Mouse (Mus musculus) testis, postnatal 10 days (tissue): ENCODE results near the gene Clpp.

Experiments
- DNase-seq: peaks from one replicate; pipeline ENCODE4 v3.0.0; 2021; ENCODE audit warnings: low spot score

Clpp gene

GRCm38 (mm10) chr17:56986105-56986805 lies 3.9 kb upstream of the Clpp start:
- DNase-seq = peak; percentile 25

DNA sequence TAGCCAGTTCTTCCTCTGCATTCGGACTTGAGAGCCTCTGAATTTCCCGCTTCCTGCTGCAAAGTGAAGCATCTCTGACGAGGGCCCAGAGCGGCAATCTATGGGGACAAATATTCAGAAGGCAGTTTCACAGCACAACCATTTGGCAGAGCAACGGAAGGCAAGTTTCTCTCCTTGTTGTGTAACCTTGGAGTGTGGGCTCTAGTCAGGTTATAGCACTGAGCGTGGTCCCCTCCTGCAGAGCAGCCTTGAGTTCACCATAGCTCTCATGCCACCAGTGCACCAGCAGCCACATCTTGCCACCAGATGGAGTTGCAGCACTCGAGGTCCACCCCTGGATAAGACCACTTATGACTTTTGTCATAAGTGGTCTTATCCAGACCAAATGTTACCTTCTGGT lies 1.7 kb upstream of the Clpp start:
- peak; percentile 33 for DNase-seq

DNA sequence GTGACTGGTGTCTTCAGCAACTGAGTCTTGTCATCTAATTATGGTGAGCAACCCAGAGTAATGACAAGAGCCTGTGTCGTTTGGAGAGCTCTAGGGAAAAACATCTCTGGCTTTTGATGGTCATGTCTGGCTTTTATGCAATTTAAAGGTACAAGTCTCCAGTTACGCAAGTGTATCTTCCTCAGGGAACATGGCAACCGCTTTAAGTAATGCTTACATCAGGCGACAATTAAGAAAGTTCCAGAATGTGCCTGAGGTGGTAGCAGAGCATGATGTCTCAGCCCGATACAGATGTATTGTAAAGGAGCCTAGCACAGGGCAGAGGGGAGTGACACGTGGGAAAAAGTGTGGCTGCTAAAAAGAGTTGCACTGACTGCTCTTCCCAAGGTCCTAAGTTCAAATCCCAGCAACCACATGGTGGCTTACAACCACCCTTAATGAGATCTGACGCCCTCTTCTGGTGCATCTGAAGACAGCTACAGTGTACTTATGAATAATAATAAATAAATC lies 1.1 kb upstream of the Clpp start:
- peak; percentile 33 for DNase-seq

- DNase-seq = peak; percentile 41
Observed at GRCm38 (mm10) chr17:56989467-56990114, 514 bp upstream of the Clpp start.

DNA sequence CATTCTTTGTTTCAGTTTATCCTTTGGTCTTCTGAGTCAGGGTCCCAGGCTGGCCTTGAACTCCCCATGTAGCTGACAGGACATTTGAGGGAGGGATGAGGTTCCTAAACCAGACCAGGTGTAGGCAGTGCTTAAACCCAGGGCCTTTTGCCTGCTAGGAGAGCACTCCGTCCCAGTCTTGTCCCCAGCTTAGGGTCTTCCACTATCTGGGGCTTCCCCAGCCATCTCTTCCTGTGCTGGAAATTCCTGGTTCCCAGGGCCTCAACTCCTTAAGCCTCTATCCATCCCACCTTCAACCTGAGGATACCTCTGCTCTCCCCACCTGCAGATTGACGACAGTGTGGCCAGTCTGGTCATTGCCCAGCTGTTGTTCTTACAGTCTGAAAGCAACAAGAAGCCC lies 861 bp downstream of the Clpp start:
- DNase-seq = peak; percentile 35

DNA sequence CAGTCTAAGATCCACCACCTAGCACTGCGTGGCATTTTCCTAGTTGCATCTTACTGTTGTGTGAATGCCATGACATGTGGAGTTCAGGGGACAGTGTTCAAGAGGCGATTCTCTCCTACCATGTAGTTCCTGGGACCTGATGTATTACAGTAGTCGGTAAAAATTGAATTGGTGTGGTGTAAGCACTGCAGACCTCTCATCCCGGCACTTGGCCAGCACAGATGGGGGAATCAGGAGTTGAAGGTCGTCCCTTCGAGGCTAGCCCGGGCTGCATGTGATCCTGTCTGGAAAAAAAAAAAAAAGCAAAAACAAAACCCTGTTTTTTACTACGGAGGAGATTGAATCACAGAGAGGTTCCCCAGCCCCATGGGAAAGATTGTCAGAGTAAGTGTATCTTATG lies 4.9 kb downstream of the Clpp start:
- DNase-seq = no peak

DNA sequence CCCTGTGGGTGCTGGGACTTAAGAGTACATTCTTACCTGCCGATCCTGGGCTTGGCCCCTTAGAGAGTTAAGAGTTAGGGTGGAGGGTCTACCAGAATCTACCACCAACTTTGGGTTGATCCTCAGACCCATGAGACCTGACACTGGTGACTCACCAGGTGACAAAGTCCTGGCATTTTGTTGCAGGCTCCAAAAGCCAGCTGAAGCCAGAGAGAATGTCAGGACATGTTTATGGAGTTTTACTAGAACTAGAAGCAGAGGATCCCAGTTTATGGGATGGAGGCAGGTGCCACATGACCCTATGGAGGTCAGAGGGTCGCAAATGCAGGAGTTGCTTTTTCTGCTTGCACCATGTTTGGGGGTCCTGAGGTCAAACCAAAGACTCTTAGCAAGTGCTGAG lies 6.4 kb downstream of the Clpp start:
- DNase-seq = no peak

DNA sequence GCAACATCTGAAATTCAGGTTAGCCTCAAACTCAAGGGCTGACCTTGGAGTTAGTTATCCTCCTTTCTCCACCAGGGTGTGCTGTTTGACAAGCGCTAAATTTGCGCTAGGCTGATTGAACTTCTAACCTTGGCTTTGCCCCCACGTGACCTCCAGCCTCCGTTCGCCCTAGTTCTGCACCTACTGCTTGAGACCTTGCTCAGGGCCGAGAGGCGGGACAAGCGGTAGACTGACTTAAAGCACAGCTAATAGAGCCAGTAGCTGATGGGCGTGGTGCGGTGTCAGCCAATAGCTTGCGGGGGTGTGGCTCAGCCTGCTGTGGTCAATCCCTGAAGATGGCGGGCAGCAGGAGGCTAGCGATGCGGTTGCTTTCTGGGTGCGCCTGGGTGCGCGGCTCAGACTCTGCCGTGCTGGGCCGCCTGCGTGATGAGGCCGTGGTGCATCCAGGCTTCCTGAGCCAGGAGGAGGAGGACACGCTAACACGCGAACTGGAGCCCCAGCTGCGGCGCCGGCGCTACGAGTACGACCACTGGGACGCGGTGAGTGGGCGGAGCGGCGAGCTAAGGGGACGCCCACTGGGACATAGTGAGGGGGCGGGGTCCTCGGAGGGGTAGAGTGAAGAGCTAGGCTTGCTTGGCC lies 7.0 kb downstream of the Clpp start, which contains the start of gene Alkbh7:
Alkbh7 (plus strand) TSS at position 311 of the 639 bp plus-strand sequence.
- peak; percentile 95 for DNase-seq

- no peak for DNase-seq
Observed at GRCm38 (mm10) chr17:56999414-56999813, 9.3 kb downstream of the Clpp start.

DNA sequence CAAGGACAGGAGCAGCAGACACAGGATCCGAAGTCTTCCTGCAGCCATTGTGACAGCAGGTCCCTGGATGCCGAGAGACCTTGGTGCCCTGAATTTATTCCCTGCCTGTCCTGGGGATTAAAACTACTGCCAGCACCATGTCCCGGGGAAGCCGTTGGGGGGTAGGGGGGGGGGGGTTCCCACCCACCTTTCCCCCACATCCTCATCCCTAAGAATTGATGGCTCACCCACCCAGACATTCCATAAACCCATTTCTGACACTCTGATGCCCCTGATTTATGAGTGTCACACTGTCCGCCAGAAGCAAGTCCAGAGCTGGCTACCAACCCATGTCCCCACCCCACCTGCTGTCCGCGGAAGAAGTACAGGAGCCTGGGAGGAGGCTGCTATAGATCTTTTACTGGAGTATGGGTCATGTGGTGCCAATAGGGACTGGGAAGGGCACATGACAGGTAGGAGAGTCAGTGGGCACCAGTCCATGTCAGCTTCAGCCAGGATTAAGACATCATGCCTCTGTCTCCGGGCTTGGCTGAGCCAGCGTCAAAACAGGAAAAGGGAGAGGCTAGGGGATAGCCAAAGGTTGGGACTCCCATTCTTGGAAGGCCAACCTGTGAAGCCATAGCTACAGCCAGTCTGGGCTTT lies 10.0 kb downstream of the Clpp start, which contains the start of gene Pspn:
Pspn (minus strand) TSS at position 51 of the 642 bp plus-strand sequence.
- DNase-seq = no peak

DNA sequence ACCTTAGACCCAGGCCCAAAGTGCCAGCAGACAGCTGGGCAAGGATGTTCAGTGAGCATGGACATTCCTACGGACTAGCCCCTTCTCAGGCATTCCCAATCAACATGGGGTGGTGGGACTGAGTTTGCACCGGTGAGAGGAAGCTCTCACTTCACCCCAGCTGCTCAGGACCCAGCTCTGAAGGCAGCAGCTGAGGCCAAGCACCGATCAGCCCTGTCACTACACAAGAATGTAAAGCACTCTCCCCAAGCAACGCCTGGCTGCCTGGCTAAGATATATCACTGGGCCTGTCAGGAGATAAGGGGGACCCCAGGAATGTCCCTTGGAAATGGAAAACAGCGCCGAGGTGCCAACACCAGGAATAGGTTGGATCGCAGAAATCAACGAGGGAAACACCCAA lies 11.1 kb downstream of the Clpp start:
- no peak for DNase-seq

GRCm38 (mm10) chr17:57003994-57004393 lies 13.9 kb downstream of the Clpp start:
- no peak for DNase-seq

GRCm38 (mm10) chr17:57007137-57007905 lies 17.2 kb downstream of the Clpp start:
- no peak for DNase-seq

DNA sequence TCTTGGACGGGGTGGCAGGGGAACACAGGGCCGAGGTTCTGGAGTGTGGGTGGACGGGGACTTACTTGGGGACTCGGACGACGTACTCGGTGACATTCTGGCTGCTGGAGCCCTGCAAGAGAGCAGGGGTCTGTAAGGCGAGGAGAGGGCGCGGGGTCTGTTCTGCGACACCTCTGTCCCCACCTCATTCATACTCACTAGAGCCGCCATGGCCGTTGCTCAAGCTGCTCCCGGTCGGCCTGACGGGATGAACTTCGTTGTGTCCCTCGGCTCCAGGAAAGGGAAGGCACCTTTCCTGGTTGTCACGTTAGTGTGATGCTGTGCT lies 20.8 kb downstream of the Clpp start:
- DNase-seq = no peak

- peak; percentile 95 for DNase-seq
Observed at GRCm38 (mm10) chr17:57011236-57012141, 21.4 kb downstream of the Clpp start, which contains the start of the genes Gtf2f1 and Gm17949. Gene Gtf2f1 (minus strand): TSS chr17:57011288. Gene Gm17949 (plus strand): TSS chr17:57011469.

DNA sequence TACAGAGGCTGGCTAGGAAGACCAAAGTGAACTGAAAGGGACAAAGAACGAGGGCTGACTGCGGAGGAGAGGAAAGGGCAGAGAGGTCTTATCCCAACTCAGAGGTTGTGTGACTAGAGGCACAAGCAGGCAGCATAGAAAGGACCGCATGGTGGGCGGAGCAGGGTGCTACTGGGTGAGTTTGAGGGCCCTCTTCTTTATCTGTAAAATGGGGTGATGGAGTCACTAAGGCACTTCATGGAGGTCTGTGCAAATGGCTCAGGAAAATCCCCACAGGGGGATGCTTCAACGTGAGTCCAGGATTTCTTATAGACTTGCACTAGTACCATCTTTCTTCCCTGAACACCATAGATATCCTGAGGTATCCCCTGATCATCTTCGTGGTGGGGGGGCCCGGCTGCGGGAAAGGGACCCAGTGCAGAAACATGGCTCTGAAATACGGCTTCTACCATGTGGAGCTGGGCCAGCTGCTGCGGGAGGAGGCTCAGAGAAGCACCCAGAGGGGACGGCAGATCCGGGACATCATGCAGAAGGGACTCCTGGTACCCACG lies 22.2 kb downstream of the Clpp start:
- DNase-seq = no peak

DNA sequence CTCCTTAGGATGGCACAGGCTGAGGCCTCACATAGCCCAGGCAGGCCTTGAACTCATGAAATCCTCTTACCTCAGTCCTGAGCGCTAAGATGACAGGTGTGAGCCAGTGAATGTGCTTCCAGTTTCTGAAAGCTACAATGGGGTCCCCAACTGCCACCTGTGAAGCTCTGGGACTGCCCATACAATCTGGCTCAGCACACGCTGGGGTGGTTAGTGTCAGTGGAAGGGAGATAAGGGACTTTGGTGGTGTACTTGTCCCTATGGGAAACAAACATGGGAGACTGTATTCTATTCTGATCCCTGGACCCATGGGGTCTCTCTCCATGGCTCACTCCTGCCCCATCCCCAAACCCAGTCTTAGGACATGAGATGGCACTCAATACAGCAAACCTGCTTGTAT lies 29.6 kb downstream of the Clpp start:
- no peak for DNase-seq

GRCm38 (mm10) chr17:57020960-57021359 lies 30.9 kb downstream of the Clpp start:
- no peak for DNase-seq

DNA sequence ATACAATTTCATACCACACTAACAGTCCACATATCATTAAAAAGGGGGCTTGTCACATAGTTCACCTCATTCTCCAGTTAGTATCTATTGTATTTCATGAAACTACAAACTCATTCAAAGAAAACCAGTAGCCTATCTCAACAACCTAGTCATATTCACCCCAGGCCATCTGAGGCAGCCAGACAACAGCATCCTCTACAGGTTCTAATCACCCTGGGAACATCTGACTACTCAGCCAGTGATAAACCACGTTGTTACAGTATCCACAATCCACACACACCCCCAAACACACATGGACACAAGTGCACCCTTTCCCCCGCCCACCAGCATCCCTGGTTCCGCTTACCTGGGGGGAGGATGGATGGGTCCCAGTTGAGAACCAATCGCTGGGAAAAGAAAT lies 37.4 kb downstream of the Clpp start:
- no peak for DNase-seq

DNA sequence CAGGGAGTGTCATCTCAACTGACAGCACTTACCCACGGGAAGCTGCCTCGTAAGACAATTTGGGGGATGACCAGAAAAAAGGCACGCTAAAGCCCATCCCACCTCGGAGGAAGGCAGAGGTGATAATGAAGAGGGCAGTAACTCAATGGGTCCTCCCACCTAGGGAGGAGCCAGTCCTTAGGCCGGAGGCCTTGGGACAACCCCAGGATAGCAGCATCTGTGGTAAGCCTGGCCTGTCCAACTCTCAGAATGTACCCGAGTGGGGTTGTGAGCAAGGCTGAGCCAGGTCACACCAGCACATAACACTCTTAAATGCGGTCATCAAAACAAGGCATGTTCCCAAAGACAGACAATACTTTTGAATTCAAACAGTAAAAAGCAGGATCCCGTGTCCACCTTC lies 39.6 kb downstream of the Clpp start:
- no peak for DNase-seq
